Mouse (Mus musculus): ENCODE results near the gene Tgfb3.
A peak's percentile ranks its signal among the peaks of the same experiment; 100 is the strongest.

- TF ChIP-seq HCFC1 (IDR thresholded peaks at IDR 0.05; ENCODE audit: borderline replicate concordance, insufficient read depth, low read length), result no peak
- TF ChIP-seq MAFK (IDR thresholded peaks at IDR 0.05; ENCODE audit: insufficient read depth, low read depth, low read length), result no peak
- peak; percentile 58; the same call in 1 of the 2 replicates for TF ChIP-seq ZC3H11A (IDR thresholded peaks at IDR 0.05; ENCODE audit: borderline replicate concordance, low read depth, low read length)
- TF ChIP-seq ZNF384 (IDR thresholded peaks at IDR 0.05; ENCODE audit: low read depth, low read length), result no peak
- no peak for TF ChIP-seq CHD2 (IDR thresholded peaks at IDR 0.05; ENCODE audit: low read depth, low read length)
Observed at GRCm38 (mm10) chr12:86110637-86111036, 31.8 kb upstream of the Tgfb3 start.
